Mouse (Mus musculus) embryonic fibroblast, embryonic 13.5 days (primary cell): ENCODE measurements around the gene Slco4a1.

ENCODE experiments used
- CTCF ChIP-seq: IDR thresholded peaks from 2 replicates; pipeline ENCODE4 v1.5.1; 2011; ENCODE audit warnings: mild to moderate bottlenecking, control low read depth, low read length, moderate library complexity, borderline replicate concordance; ENCODE audit not compliant: insufficient read depth
- POLR2A ChIP-seq: IDR thresholded peaks from 2 replicates; pipeline ENCODE4 v1.6.1; 2011; ENCODE audit warnings: low read depth, mild to moderate bottlenecking, control low read depth, low read length, moderate library complexity

DNA sequence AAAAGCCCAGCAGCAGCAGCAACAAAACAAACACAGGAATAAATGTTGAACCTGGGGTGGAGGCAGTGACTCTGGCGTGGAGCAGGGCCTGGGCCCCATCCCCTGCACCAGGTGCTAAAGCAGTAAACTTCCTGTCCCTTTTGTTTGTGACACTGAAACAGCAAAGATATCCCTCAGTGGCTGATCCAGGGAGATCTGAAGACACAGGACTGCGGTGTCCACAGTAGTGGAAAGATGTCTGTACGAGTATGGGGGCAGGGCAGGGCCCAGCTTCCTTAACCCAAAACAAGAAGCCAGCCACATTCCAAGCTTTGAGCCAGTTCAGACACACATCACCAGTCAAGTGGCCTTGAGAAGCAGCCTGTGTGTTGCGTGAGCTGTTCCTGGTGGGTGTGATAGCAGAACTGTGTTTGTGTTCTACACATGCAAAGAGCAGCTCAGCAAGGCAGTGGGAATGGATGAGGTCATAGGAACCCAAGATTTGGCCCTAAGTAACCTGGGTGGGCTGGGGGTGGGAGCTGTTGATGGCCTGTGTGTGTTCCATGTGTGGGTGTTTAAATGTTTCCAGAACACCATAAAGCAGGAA, 20.6 kb upstream of the Slco4a1 start:
- TF ChIP-seq POLR2A (no peak), CTCF (no peak)
